Mouse (Mus musculus): ENCODE results near the gene Atxn2l.

DNA sequence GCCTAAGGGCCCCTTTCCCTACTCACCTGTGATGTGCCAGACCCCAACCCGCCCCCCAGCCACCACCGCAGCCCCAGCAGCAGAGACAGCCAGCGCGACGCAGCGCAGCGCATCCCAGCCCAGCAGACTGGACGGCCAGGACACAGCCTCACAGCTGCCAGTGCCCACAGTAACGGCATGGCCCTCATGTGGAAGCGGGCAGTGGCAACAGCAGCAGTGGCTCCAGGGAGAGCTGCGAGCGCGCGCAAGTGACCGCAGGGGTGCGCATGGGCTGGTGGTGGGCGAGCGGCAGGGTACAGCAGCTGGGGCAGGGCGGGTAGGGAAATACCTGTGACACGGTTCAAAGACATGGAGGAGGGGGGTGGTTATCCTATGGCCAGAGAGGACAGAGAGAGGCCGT lies 57.0 kb downstream of the Atxn2l start:
- TF ChIP-seq CTCF (conservative IDR thresholded peaks at IDR 0.05; ENCODE audit: insufficient read depth, insufficient read length, low read depth, low read length) (no peak), POLR2A (IDR thresholded peaks at IDR 0.05; ENCODE audit: low read depth, low read length) (no peak)

All from kidney, adult 2 months (tissue).